Mouse (Mus musculus) right cerebral cortex, postnatal 25 days (tissue): Measurements from ENCODE around the gene C530008M17Rik.

Experiments used
- DNase-seq: peaks from one replicate; pipeline ENCODE4 v3.0.0; 2022

The C530008M17Rik gene

GRCm38 (mm10) chr5:76666026-76666756, 9.9 kb downstream of the C530008M17Rik start:
- no peak for DNase-seq

- no peak for DNase-seq
Observed at GRCm38 (mm10) chr5:76668118-76668517, 11.8 kb downstream of the C530008M17Rik start.

- DNase-seq: no peak
Observed at GRCm38 (mm10) chr5:76668547-76668946, 12.2 kb downstream of the C530008M17Rik start.

- DNase-seq: no peak
Observed at GRCm38 (mm10) chr5:76670183-76670582, 13.9 kb downstream of the C530008M17Rik start.

GRCm38 (mm10) chr5:76674022-76674653, 17.8 kb downstream of the C530008M17Rik start:
- no peak for DNase-seq

GRCm38 (mm10) chr5:76675369-76675768, 19.1 kb downstream of the C530008M17Rik start:
- no peak for DNase-seq

GRCm38 (mm10) chr5:76680959-76681358, 24.6 kb downstream of the C530008M17Rik start:
- no peak for DNase-seq

GRCm38 (mm10) chr5:76681895-76682656, 25.8 kb downstream of the C530008M17Rik start:
- DNase-seq: no peak

GRCm38 (mm10) chr5:76683455-76683854, 27.1 kb downstream of the C530008M17Rik start:
- no peak for DNase-seq

GRCm38 (mm10) chr5:76684658-76685605, 28.6 kb downstream of the C530008M17Rik start:
- no peak for DNase-seq

- DNase-seq: no peak
Observed at GRCm38 (mm10) chr5:76687961-76688600, 31.8 kb downstream of the C530008M17Rik start.

- DNase-seq: no peak
Observed at GRCm38 (mm10) chr5:76688643-76689042, 32.3 kb downstream of the C530008M17Rik start.

- no peak for DNase-seq
Observed at GRCm38 (mm10) chr5:76690177-76690593, 33.9 kb downstream of the C530008M17Rik start.

- DNase-seq: no peak
Observed at GRCm38 (mm10) chr5:76691251-76691650, 34.9 kb downstream of the C530008M17Rik start.

GRCm38 (mm10) chr5:76691706-76692424, 35.6 kb downstream of the C530008M17Rik start:
- DNase-seq: no peak

GRCm38 (mm10) chr5:76697536-76697935, 41.2 kb downstream of the C530008M17Rik start:
- no peak for DNase-seq

- DNase-seq: no peak
Observed at GRCm38 (mm10) chr5:76698187-76698586, 41.9 kb downstream of the C530008M17Rik start.

GRCm38 (mm10) chr5:76701127-76701853, 45.0 kb downstream of the C530008M17Rik start:
- DNase-seq: no peak

GRCm38 (mm10) chr5:76702104-76702503, 45.8 kb downstream of the C530008M17Rik start:
- DNase-seq: no peak

GRCm38 (mm10) chr5:76702646-76703045, 46.3 kb downstream of the C530008M17Rik start:
- DNase-seq: no peak
